Comparison of ENCODE assay signal across 14 mouse cellular contexts in the genomic region with DNA sequence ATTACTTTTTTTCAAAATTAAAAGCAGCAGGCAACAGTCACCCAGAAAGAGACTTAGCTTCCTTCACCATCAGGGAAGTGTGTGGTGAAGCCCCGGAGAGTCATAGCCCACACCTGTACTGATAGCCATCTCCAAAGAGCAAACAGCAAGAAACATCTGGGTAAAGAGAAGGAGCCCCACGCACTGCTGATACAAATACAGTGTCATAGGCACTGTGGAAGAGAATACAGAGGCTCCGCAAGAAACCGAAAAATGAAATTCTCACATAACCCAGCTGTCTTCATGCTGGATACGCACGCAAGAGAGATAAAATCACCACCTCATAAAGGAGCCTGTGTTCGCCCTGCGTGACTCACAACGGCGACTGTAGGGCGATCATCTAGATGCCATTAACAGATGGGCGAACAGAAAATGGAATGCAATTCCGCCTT. TPM values are rescaled to one million over a fixed set of nuclear protein-coding genes. Genes with fewer than 3 reads are reported as not detected.
A peak's percentile ranks its signal among the peaks of the same experiment; 100 is the strongest.
DNase-seq lines count a peak whose midpoint lies in the region; ATAC-seq and TF ChIP-seq lines count a peak whose summit lies in the region.
"Had no signal": no experiment of that assay in that cellular context is flagged by ENCODE, and none has a peak within 500 bp of the region (broad histone marks: within the 10 kb centered on the region; RNA-seq: fewer than 3 reads in every experiment).

No protein-coding gene starts in this region.

- no peak for TF ChIP-seq CTCF in spleen, adult 2 months (IDR thresholded peaks at IDR 0.05; ENCODE audit: extremely low read depth, insufficient read depth, insufficient read length, insufficient replicate concordance)

- H3K27me3 ChIP-seq in spleen, adult 2 months (ENCODE audit: control insufficient read depth, insufficient read depth, low read length), result no peaks in the 10 kb centered on the region
- H3K27me3 ChIP-seq in kidney, embryonic 14.5 days (ENCODE audit: control insufficient read depth, insufficient read depth, low read length), result no peaks in the 10 kb centered on the region
- H3K27me3 ChIP-seq: liver, embryonic 15.5 days had no signal

- DNase-seq in spleen, adult 2 months (ENCODE audit: low read depth in 1 of 2, low spot score in 2 of 2), result peak in 1 of 2 experiments; percentile 23
- no peak for DNase-seq in spleen, adult 18-20 months
- DNase-seq in naive thymus-derived CD4-positive, alpha-beta T cell, adult 2 months (ENCODE audit: low read depth), result peak; percentile 86
- no peak for DNase-seq in gastrocnemius, adult 18-20 months (ENCODE audit: low spot score)
- no peak for DNase-seq in lung, postnatal 36 days
- DNase-seq: cerebellum, adult 2 months; kidney, postnatal 10 days had no signal

- 49% methylated on average over 13 of the region's 13 CpGs for WGBS in spleen, adult 2 months
- WGBS in kidney, embryonic 14.5 days, result 62% methylated on average over 13 of the region's 13 CpGs

- no peak overlapping the region for H3K9ac ChIP-seq in kidney, embryonic 14.5 days (ENCODE audit: low read depth, low read length)
- H3K9ac ChIP-seq: liver, embryonic 15.5 days had no signal

- no peaks in the 10 kb centered on the region for H3K36me3 ChIP-seq in spleen, adult 2 months (ENCODE audit: control insufficient read depth, insufficient read depth, low read length)
- no peaks in the 10 kb centered on the region for H3K36me3 ChIP-seq in kidney, embryonic 14.5 days (ENCODE audit: control insufficient read depth, insufficient read depth, low read length)
- H3K36me3 ChIP-seq: liver, embryonic 15.5 days had no signal

- TF ChIP-seq POLR2A in spleen, adult 2 months (IDR thresholded peaks at IDR 0.05; ENCODE audit: low read depth, low read length), result no peak

- no peak overlapping the region for H3K4me3 ChIP-seq in spleen, adult 2 months (ENCODE audit: extremely low read depth, insufficient read depth, insufficient read length)
- H3K4me3 ChIP-seq in kidney, embryonic 14.5 days (ENCODE audit: low read length), result no peak overlapping the region
- H3K4me3 ChIP-seq: liver, embryonic 15.5 days had no signal

- peak overlapping the region; percentile 59 for H3K27ac ChIP-seq in spleen, adult 2 months (ENCODE audit: insufficient read depth, low read length)
- no peak overlapping the region for H3K27ac ChIP-seq in kidney, embryonic 14.5 days (ENCODE audit: low read depth, low read length)
- H3K27ac ChIP-seq: liver, embryonic 15.5 days; stomach, postnatal 0 days had no signal

- H3K9me3 ChIP-seq in kidney, embryonic 14.5 days (ENCODE audit: control insufficient read depth, low read length), result no peaks in the 10 kb centered on the region
- H3K9me3 ChIP-seq: liver, embryonic 15.5 days had no signal

- H3K4me2 ChIP-seq in kidney, embryonic 14.5 days (replicated peaks; ENCODE audit: low read depth, low read length), result no peak overlapping the region
- H3K4me2 ChIP-seq: liver, embryonic 15.5 days; midbrain, embryonic 11.5 days had no signal

- peak; percentile 35 to 60 for ATAC-seq in hematopoietic stem cell, adult 5-6 weeks (replicated peaks in 1 of 2; ENCODE audit: insufficient read depth in 1 of 2, low FRiP score in 2 of 2, low TSS enrichment in 1 of 2, low read depth in 1 of 2, poor library complexity in 2 of 2, severe bottlenecking in 2 of 2)
- ATAC-seq in kidney, embryonic 14.5 days (ENCODE audit: low FRiP score, low TSS enrichment), result no peak
- ATAC-seq: forebrain, embryonic 14.5 days had no signal

- peaks cover 8% of the 10 kb centered on the region; the same call in 1 of the 2 replicates for H3K4me1 ChIP-seq in spleen, adult 2 months (ENCODE audit: control insufficient read depth, insufficient read depth, insufficient read length)
- 0 out of 2 replicates have a peak, but pooled peaks cover 6% of the 10 kb centered on the region for H3K4me1 ChIP-seq in kidney, embryonic 14.5 days (ENCODE audit: control insufficient read depth, insufficient read depth, low read length)

RNA-seq across cellular contexts. Expression of gene St8sia1, which starts 46.8 kb away (rescaled TPM):
- 1.9 and 2.5 TPM in 2 replicates for polyA plus RNA-seq in spleen, adult 2 months (2012; rRNA removed)
- 0.65 and 1.8 TPM in 2 replicates for total RNA-seq in hematopoietic stem cell, adult 5-6 weeks (2017)
- polyA plus RNA-seq in kidney, embryonic 14.5 days (2014; fragmentation: Nextera tagmentation; extraction: Ambion mirVana), result 2.4 and 3.5 TPM in 2 replicates
- total RNA-seq in gastrocnemius, adult 18-20 months (2021), result under 1 TPM; 0.19 to 0.30 TPM
- total RNA-seq: MEL had no signal
